Mouse (Mus musculus): ENCODE measurements around the gene Olfr826. TPM values are rescaled to one million over a fixed set of nuclear protein-coding genes. Genes with fewer than 3 reads are reported as not detected.
"Not testable (repeated sequence)": the region's sequence is repeated elsewhere in the genome, so short reads cannot be mapped to it uniquely, and the experiment has no call there.

The Olfr826 gene
- polyA plus RNA-seq, 1 experiment from 2014 or later = not detected

DNA sequence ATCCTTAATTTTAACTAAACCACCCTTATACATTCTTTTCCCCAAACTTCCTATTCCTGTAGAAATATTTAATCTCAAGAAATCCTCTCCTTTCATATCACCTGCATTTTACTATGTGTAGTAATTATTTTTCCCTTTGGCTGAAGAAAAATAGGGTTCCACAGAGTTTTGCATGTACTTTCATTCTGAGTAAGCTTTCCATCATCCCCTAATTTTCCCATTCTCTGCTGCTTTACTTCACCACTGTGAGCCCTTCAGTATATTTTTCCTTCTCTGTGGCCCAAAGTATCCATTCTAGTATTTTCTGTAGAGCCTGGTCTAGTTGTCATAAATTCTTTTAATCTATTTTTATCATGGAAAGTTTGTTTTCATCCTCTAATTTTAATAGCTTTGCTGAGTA lies 49.2 kb downstream of the Olfr826 start:
- H3K4me1 ChIP-seq (replicated peaks; ENCODE audit: control insufficient read depth, insufficient read depth, low read length) = no peaks in the 10 kb centered on the region
- DNase-seq (ENCODE audit: low spot score) (no peak), ATAC-seq (ENCODE audit: low FRiP score) (no peak)
- H3K9ac ChIP-seq = no peak overlapping the region
- no peak overlapping the region for H3K4me2 ChIP-seq (replicated peaks)
- H3K27ac ChIP-seq = no peak overlapping the region
- no peaks in the 10 kb centered on the region for H3K27me3 ChIP-seq (ENCODE audit: control insufficient read depth, insufficient read depth, low read length)
- no peak overlapping the region for H3K4me3 ChIP-seq (replicated peaks; ENCODE audit: low read length)
- H3K36me3 ChIP-seq (replicated peaks; ENCODE audit: control insufficient read depth, insufficient read depth) = no peaks in the 10 kb centered on the region
- no peaks in the 10 kb centered on the region for H3K9me3 ChIP-seq (ENCODE audit: control insufficient read depth, low read length)

- ATAC-seq (ENCODE audit: low FRiP score); H3K9me3 ChIP-seq (ENCODE audit: control insufficient read depth, low read length); H3K4me2 ChIP-seq (replicated peaks); H3K4me3 ChIP-seq (replicated peaks; ENCODE audit: low read length); DNase-seq (ENCODE audit: low spot score); H3K27me3 ChIP-seq (ENCODE audit: control insufficient read depth, insufficient read depth, low read length); H3K27ac ChIP-seq; H3K9ac ChIP-seq; H3K36me3 ChIP-seq (replicated peaks; ENCODE audit: control insufficient read depth, insufficient read depth); H3K4me1 ChIP-seq (replicated peaks; ENCODE audit: control insufficient read depth, insufficient read depth, low read length): not testable (repeated sequence)
Observed at GRCm38 (mm10) chr10:130129900-130130299, 54.1 kb downstream of the Olfr826 start, which contains the start of gene Olfr824. TSS of gene Olfr824 (minus strand) at chr10:130130000.

Other genes with a start within 250 kb of the Olfr826 start
- not detected in 2 replicates for gene Olfr818, start 235.1 kb downstream of the Olfr826 start, polyA plus RNA-seq (2014; fragmentation: Nextera tagmentation; extraction: Ambion mirVana)
- not detected in 2 replicates for gene Olfr819, start 216.9 kb downstream of the Olfr826 start, polyA plus RNA-seq (2014; fragmentation: Nextera tagmentation; extraction: Ambion mirVana)
- gene Olfr247, start 208.0 kb downstream of the Olfr826 start, polyA plus RNA-seq (2014; fragmentation: Nextera tagmentation; extraction: Ambion mirVana) = not detected in 2 replicates
- gene Gm10310, start 199.1 kb downstream of the Olfr826 start, polyA plus RNA-seq (2014; fragmentation: Nextera tagmentation; extraction: Ambion mirVana) = not detected in 2 replicates
- not detected in 2 replicates for gene Olfr820, start 171.6 kb downstream of the Olfr826 start, polyA plus RNA-seq (2014; fragmentation: Nextera tagmentation; extraction: Ambion mirVana)
- gene Olfr821, start 153.8 kb downstream of the Olfr826 start, polyA plus RNA-seq (2014; fragmentation: Nextera tagmentation; extraction: Ambion mirVana) = not detected in 2 replicates
- not detected in 2 replicates for gene Olfr822, start 113.0 kb downstream of the Olfr826 start, polyA plus RNA-seq (2014; fragmentation: Nextera tagmentation; extraction: Ambion mirVana)
- not detected in 2 replicates for gene Olfr823, start 68.8 kb downstream of the Olfr826 start, polyA plus RNA-seq (2014; fragmentation: Nextera tagmentation; extraction: Ambion mirVana)
- gene Olfr824, start 54.2 kb downstream of the Olfr826 start, polyA plus RNA-seq (2014; fragmentation: Nextera tagmentation; extraction: Ambion mirVana) = not detected in 2 replicates
- gene Olfr825, start 17.4 kb downstream of the Olfr826 start, polyA plus RNA-seq (2014; fragmentation: Nextera tagmentation; extraction: Ambion mirVana) = not detected in 2 replicates
- gene Olfr827, start 30.2 kb upstream of the Olfr826 start, polyA plus RNA-seq (2014; fragmentation: Nextera tagmentation; extraction: Ambion mirVana) = not detected in 2 replicates
- 1.2 and 2.1 TPM in 2 replicates for gene Neurod4, start 96.1 kb upstream of the Olfr826 start, polyA plus RNA-seq (2014; fragmentation: Nextera tagmentation; extraction: Ambion mirVana)
- gene Tespa1, start 138.7 kb upstream of the Olfr826 start, polyA plus RNA-seq (2014; fragmentation: Nextera tagmentation; extraction: Ambion mirVana) = not detected in 2 replicates
- gene Vmn2r84, start 210.1 kb upstream of the Olfr826 start, polyA plus RNA-seq (2014; fragmentation: Nextera tagmentation; extraction: Ambion mirVana) = 0.05 TPM in 1 of 2 replicates, not detected in the other
- 0.03 and 0.05 TPM in 2 replicates for gene Vmn2r85, start 245.5 kb upstream of the Olfr826 start, polyA plus RNA-seq (2014; fragmentation: Nextera tagmentation; extraction: Ambion mirVana)